Mouse (Mus musculus): ENCODE data around the gene Gm11037. TPM values are rescaled to one million over a fixed set of nuclear protein-coding genes. Genes with fewer than 3 reads are reported as not detected.
A peak's percentile ranks its signal among the peaks of the same experiment; 100 is the strongest.

The Gm11037 gene
- polyA plus RNA-seq, 1 experiment from 2014 or later: not detected

GRCm38 (mm10) chr2:131163924-131164323 is 30.6 kb downstream of the Gm11037 start:
- H3K4me2 ChIP-seq (ENCODE audit: low read length): no peak overlapping the region
- H3K27ac ChIP-seq (ENCODE audit: low read depth): no peak overlapping the region
- H3K9me3 ChIP-seq (ENCODE audit: control insufficient read depth, low read length): no peaks in the 10 kb centered on the region
- H3K9ac ChIP-seq (ENCODE audit: low read length): no peak overlapping the region
- peaks cover 2% of the 10 kb centered on the region for H3K4me1 ChIP-seq (replicated peaks; ENCODE audit: control insufficient read depth, insufficient read depth, low read length)
- no peak for DNase-seq (ENCODE audit: low spot score)
- WGBS: 72% methylated on average over 7 of the region's 7 CpGs
- no peak for ATAC-seq (replicated peaks; ENCODE audit: low FRiP score, low TSS enrichment, low read depth)
- no peak overlapping the region for H3K4me3 ChIP-seq (ENCODE audit: low read depth, low read length)
- no peaks in the 10 kb centered on the region for H3K36me3 ChIP-seq (ENCODE audit: control insufficient read depth, insufficient read depth, low read length)
- no peaks in the 10 kb centered on the region for H3K27me3 ChIP-seq (replicated peaks; ENCODE audit: control insufficient read depth, insufficient read depth, low read length)

- no peaks in the 10 kb centered on the region for H3K36me3 ChIP-seq (ENCODE audit: control insufficient read depth, insufficient read depth, low read length)
- no peak overlapping the region for H3K9ac ChIP-seq (ENCODE audit: low read length)
- DNase-seq (ENCODE audit: low spot score): no peak
- no peaks in the 10 kb centered on the region for H3K4me1 ChIP-seq (replicated peaks; ENCODE audit: control insufficient read depth, insufficient read depth, low read length)
- H3K4me3 ChIP-seq (ENCODE audit: low read depth, low read length): no peak overlapping the region
- H3K27me3 ChIP-seq (replicated peaks; ENCODE audit: control insufficient read depth, insufficient read depth, low read length): peaks cover 16% of the 10 kb centered on the region
- no peaks in the 10 kb centered on the region for H3K9me3 ChIP-seq (ENCODE audit: control insufficient read depth, low read length)
- H3K4me2 ChIP-seq (ENCODE audit: low read length): no peak overlapping the region
- no peak for ATAC-seq (replicated peaks; ENCODE audit: low FRiP score, low TSS enrichment, low read depth)
- 81% methylated on average over 2 of the region's 2 CpGs for WGBS
- H3K27ac ChIP-seq (ENCODE audit: low read depth): no peak overlapping the region
Measured at GRCm38 (mm10) chr2:131166172-131166571, 32.9 kb downstream of the Gm11037 start.

GRCm38 (mm10) chr2:131167984-131168383 is 34.7 kb downstream of the Gm11037 start:
- peaks cover 34% of the 10 kb centered on the region for H3K27me3 ChIP-seq (replicated peaks; ENCODE audit: control insufficient read depth, insufficient read depth, low read length)
- no peaks in the 10 kb centered on the region for H3K36me3 ChIP-seq (ENCODE audit: control insufficient read depth, insufficient read depth, low read length)
- no peak overlapping the region for H3K4me2 ChIP-seq (ENCODE audit: low read length)
- H3K4me3 ChIP-seq (ENCODE audit: low read depth, low read length): no peak overlapping the region
- 78% methylated on average over 6 of the region's 6 CpGs for WGBS
- H3K9ac ChIP-seq (ENCODE audit: low read length): no peak overlapping the region
- H3K27ac ChIP-seq (ENCODE audit: low read depth): no peak overlapping the region
- H3K4me1 ChIP-seq (replicated peaks; ENCODE audit: control insufficient read depth, insufficient read depth, low read length): no peaks in the 10 kb centered on the region
- ATAC-seq (replicated peaks; ENCODE audit: low FRiP score, low TSS enrichment, low read depth): no peak
- no peaks in the 10 kb centered on the region for H3K9me3 ChIP-seq (ENCODE audit: control insufficient read depth, low read length)
- no peak for DNase-seq (ENCODE audit: low spot score)

- WGBS: 75% methylated on average over 1 of the region's 1 CpGs
- Histone ChIP-seq H3K4me3 (ENCODE audit: low read depth, low read length) (no peak overlapping the region), H3K9ac (ENCODE audit: low read length) (no peak overlapping the region), H3K4me2 (ENCODE audit: low read length) (no peak overlapping the region), H3K27me3 (replicated peaks; ENCODE audit: control insufficient read depth, insufficient read depth, low read length) (peaks cover 38% of the 10 kb centered on the region), H3K36me3 (ENCODE audit: control insufficient read depth, insufficient read depth, low read length) (no peaks in the 10 kb centered on the region), H3K9me3 (ENCODE audit: control insufficient read depth, low read length) (no peaks in the 10 kb centered on the region), H3K27ac (ENCODE audit: low read depth) (no peak overlapping the region), H3K4me1 (replicated peaks; ENCODE audit: control insufficient read depth, insufficient read depth, low read length) (no peaks in the 10 kb centered on the region)
- no peak for ATAC-seq (replicated peaks; ENCODE audit: low FRiP score, low TSS enrichment, low read depth)
- DNase-seq (ENCODE audit: low spot score): no peak
Measured at GRCm38 (mm10) chr2:131168914-131169313, 35.6 kb downstream of the Gm11037 start.

- H3K4me2 ChIP-seq (ENCODE audit: low read length): peak overlapping the region; percentile 41
- H3K27me3 ChIP-seq (replicated peaks; ENCODE audit: control insufficient read depth, insufficient read depth, low read length): peaks cover 38% of the 10 kb centered on the region
- DNase-seq (ENCODE audit: low spot score) (no peak), ATAC-seq (replicated peaks; ENCODE audit: low FRiP score, low TSS enrichment, low read depth) (no peak)
- H3K4me1 ChIP-seq (replicated peaks; ENCODE audit: control insufficient read depth, insufficient read depth, low read length): peaks cover 10% of the 10 kb centered on the region
- no peak overlapping the region for H3K9ac ChIP-seq (ENCODE audit: low read length)
- 25% methylated on average over 9 of the region's 9 CpGs for WGBS
- H3K36me3 ChIP-seq (ENCODE audit: control insufficient read depth, insufficient read depth, low read length): no peaks in the 10 kb centered on the region
- no peak overlapping the region for H3K27ac ChIP-seq (ENCODE audit: low read depth)
- no peaks in the 10 kb centered on the region for H3K9me3 ChIP-seq (ENCODE audit: control insufficient read depth, low read length)
- 0 out of 2 replicates have a peak overlapping the region, but pooled peaks have one; percentile 12 for H3K4me3 ChIP-seq (ENCODE audit: low read depth, low read length)
Measured at GRCm38 (mm10) chr2:131170936-131171335, 37.6 kb downstream of the Gm11037 start.

DNA sequence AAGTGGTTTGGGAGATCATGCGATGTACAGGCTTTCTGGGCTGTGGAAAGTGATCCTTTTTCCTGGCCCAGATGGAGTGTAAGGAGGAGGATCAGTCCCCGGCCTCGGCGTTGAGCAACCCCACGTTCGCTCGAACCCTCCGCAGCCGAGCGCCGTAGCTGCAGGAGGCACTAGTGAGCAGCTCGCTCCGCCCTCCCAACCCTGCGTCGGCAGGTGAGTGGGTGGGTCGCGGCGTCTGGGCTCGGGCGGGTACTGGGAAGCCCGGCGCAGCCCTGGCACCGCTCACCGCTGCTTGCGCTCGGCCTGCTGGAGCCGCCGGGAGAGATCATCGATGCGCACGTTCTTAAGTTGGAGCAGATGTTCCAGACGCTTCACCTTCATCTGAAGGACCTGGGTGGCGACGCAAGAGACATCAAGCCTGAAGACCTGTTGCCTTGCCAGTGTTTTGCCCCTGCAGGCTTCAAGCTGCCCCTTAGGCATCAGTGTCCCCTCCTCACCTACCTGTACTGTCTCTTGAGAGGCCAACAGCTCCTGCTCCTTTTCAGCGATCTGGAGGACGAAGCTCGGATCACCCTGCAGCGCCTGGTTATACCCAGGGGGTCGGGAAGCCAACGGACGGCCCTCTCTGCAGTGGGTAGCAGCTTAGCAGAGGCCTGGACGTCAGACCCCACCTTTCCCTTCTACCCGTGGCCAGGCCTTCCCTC is 38.3 kb downstream of the Gm11037 start:
- DNase-seq (ENCODE audit: low spot score): no peak
- ATAC-seq (replicated peaks; ENCODE audit: low FRiP score, low TSS enrichment, low read depth): no peak
- H3K9ac ChIP-seq (ENCODE audit: low read length): no peak overlapping the region; the same call in 1 of the 2 replicates
- no peak overlapping the region for H3K27ac ChIP-seq (ENCODE audit: low read depth)
- peak overlapping the region; percentile 41 for H3K4me2 ChIP-seq (ENCODE audit: low read length)
- H3K4me3 ChIP-seq (ENCODE audit: low read depth, low read length): peak overlapping the region; percentile 12; the same call in 1 of the 2 replicates
- peaks cover 10% of the 10 kb centered on the region for H3K4me1 ChIP-seq (replicated peaks; ENCODE audit: control insufficient read depth, insufficient read depth, low read length)
- peaks cover 38% of the 10 kb centered on the region for H3K27me3 ChIP-seq (replicated peaks; ENCODE audit: control insufficient read depth, insufficient read depth, low read length)
- no peaks in the 10 kb centered on the region for H3K9me3 ChIP-seq (ENCODE audit: control insufficient read depth, low read length)
- WGBS: 10% methylated on average over 43 of the region's 43 CpGs
- no peaks in the 10 kb centered on the region for H3K36me3 ChIP-seq (ENCODE audit: control insufficient read depth, insufficient read depth, low read length)

DNA sequence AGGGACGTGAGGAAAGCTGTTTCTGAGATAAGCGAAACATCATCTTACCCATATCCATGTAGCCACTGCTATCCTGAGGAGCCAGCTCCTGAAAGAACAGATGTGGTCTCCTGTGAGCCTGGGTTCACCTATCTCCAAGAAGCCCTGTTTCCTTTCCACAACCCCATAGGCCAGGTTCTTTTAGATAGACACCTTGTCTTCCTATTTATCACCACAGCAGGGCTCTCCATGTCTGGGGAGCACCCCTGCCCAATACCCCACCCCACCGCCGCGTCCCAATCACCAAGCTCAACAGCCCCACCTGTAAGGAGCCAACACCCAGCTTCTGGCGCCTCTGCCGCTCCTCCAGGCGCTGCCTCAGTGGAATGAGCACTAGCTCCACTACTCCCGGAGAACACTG is 39.0 kb downstream of the Gm11037 start:
- H3K27ac ChIP-seq (ENCODE audit: low read depth): no peak overlapping the region
- H3K4me2 ChIP-seq (ENCODE audit: low read length): no peak overlapping the region
- 50% methylated on average over 9 of the region's 9 CpGs for WGBS
- peaks cover 16% of the 10 kb centered on the region for H3K4me1 ChIP-seq (replicated peaks; ENCODE audit: control insufficient read depth, insufficient read depth, low read length)
- H3K36me3 ChIP-seq (ENCODE audit: control insufficient read depth, insufficient read depth, low read length): no peaks in the 10 kb centered on the region
- H3K27me3 ChIP-seq (replicated peaks; ENCODE audit: control insufficient read depth, insufficient read depth, low read length): peaks cover 38% of the 10 kb centered on the region
- DNase-seq (ENCODE audit: low spot score) (no peak), ATAC-seq (replicated peaks; ENCODE audit: low FRiP score, low TSS enrichment, low read depth) (no peak)
- H3K9me3 ChIP-seq (ENCODE audit: control insufficient read depth, low read length): no peaks in the 10 kb centered on the region
- no peak overlapping the region for H3K9ac ChIP-seq (ENCODE audit: low read length)
- no peak overlapping the region for H3K4me3 ChIP-seq (ENCODE audit: low read depth, low read length)

GRCm38 (mm10) chr2:131174700-131175099 is 41.4 kb downstream of the Gm11037 start:
- Histone ChIP-seq H3K36me3 (ENCODE audit: control insufficient read depth, insufficient read depth, low read length) (peaks cover 10% of the 10 kb centered on the region), H3K4me2 (ENCODE audit: low read length) (peak overlapping the region; percentile 73), H3K4me1 (replicated peaks; ENCODE audit: control insufficient read depth, insufficient read depth, low read length) (peaks cover 33% of the 10 kb centered on the region), H3K27me3 (replicated peaks; ENCODE audit: control insufficient read depth, insufficient read depth, low read length) (peaks cover 35% of the 10 kb centered on the region), H3K9ac (ENCODE audit: low read length) (no peak overlapping the region), H3K27ac (ENCODE audit: low read depth) (no peak overlapping the region), H3K4me3 (ENCODE audit: low read depth, low read length) (peak overlapping the region; percentile 32), H3K9me3 (ENCODE audit: control insufficient read depth, low read length) (no peaks in the 10 kb centered on the region)
- ATAC-seq (replicated peaks; ENCODE audit: low FRiP score, low TSS enrichment, low read depth) (no peak), DNase-seq (ENCODE audit: low spot score) (peak; percentile 74)
- 6% methylated on average over 11 of the region's 11 CpGs for WGBS

All from intestine, embryonic 14.5 days (tissue).